Mouse (Mus musculus): ENCODE results near the gene Utp15. TPM values are rescaled to one million over a fixed set of nuclear protein-coding genes. Genes with fewer than 3 reads are reported as not detected.
A peak's percentile ranks its signal among the peaks of the same experiment; 100 is the strongest.

The Utp15 gene
- polyA plus RNA-seq, 1 experiment: 19.2 TPM

DNA sequence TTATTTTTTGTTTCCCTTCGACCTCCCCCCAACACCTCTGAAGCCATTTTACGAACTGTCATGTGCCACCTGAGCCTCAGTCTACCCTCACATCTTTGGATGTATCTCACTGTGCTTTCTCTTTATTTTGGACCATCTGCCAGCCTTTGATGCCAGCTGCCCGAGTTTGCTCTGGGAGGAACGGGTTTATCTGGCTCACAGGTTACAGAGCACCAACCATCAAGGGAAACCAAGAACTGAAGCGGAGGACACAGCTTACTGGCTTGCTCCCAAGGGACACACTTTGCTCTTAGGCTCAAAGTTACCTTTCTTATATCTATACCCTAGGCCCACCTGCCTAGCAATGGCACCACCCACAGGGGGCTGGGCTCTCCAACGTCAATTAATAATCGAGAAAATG is 17.5 kb downstream of the Utp15 start:
- no peak for TF ChIP-seq POLR2A (IDR thresholded peaks at IDR 0.05; ENCODE audit: borderline replicate concordance, insufficient read depth, low read length)
- no peak for TF ChIP-seq CTCF (IDR thresholded peaks at IDR 0.05; ENCODE audit: borderline replicate concordance, insufficient read depth, low read depth, low read length)
- WGBS: 14% methylated on average over 7 of the region's 7 CpGs
- Histone ChIP-seq H3K27me3 (ENCODE audit: control insufficient read depth, insufficient read depth, low read length) (no peaks in the 10 kb centered on the region), H3K4me3 (replicated peaks; ENCODE audit: insufficient read depth, low read depth, low read length) (no peak overlapping the region), H3K4me1 (ENCODE audit: control insufficient read depth, insufficient read depth, low read length) (no peaks in the 10 kb centered on the region), H3K27ac (ENCODE audit: insufficient read depth, low read length) (no peak overlapping the region)
- no peak for DNase-seq

DNA sequence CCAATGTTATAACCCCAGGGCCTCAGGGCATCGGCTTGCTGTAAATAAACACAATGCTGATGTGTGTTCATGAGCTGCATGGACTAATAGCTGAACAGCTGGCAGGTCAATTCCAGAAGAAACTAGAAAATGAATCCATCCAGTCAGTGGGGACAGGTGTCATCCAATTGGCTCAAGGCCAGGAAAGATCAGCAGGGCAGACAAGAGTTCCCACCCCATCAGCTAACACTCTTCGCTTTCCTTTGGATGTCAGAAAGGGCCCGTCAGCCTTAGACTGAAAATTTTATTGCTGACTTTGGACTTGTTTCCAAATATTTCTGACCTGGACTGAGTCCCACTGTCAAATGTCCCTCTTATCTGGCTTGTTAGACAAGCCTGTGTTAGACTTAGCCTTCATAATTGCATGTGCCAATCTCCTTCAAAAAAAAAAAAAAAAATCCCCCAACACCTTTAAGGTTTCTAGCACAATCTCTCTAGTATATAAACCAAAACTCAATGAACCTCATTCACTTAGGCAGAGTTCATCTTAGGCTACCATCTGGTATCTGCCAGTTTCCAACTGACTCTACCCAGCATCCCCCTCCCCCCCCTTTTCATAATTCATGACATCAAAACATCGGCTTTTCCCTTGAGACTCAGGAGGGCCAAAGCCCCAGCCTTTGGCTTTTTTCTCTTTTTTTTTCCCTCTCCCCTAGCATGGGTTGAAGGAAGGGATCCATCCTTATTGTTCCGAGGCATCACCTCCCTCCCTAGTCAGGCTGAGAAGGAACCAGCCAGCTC is 18.1 kb downstream of the Utp15 start:
- DNase-seq: no peak
- Histone ChIP-seq H3K27ac (ENCODE audit: insufficient read depth, low read length) (no peak overlapping the region), H3K4me1 (ENCODE audit: control insufficient read depth, insufficient read depth, low read length) (no peaks in the 10 kb centered on the region), H3K27me3 (ENCODE audit: control insufficient read depth, insufficient read depth, low read length) (no peaks in the 10 kb centered on the region), H3K4me3 (replicated peaks; ENCODE audit: insufficient read depth, low read depth, low read length) (no peak overlapping the region)
- TF ChIP-seq POLR2A (IDR thresholded peaks at IDR 0.05; ENCODE audit: borderline replicate concordance, insufficient read depth, low read length): no peak
- TF ChIP-seq CTCF (IDR thresholded peaks at IDR 0.05; ENCODE audit: borderline replicate concordance, insufficient read depth, low read depth, low read length): no peak
- WGBS: 19% methylated on average over 5 of the region's 5 CpGs

DNA sequence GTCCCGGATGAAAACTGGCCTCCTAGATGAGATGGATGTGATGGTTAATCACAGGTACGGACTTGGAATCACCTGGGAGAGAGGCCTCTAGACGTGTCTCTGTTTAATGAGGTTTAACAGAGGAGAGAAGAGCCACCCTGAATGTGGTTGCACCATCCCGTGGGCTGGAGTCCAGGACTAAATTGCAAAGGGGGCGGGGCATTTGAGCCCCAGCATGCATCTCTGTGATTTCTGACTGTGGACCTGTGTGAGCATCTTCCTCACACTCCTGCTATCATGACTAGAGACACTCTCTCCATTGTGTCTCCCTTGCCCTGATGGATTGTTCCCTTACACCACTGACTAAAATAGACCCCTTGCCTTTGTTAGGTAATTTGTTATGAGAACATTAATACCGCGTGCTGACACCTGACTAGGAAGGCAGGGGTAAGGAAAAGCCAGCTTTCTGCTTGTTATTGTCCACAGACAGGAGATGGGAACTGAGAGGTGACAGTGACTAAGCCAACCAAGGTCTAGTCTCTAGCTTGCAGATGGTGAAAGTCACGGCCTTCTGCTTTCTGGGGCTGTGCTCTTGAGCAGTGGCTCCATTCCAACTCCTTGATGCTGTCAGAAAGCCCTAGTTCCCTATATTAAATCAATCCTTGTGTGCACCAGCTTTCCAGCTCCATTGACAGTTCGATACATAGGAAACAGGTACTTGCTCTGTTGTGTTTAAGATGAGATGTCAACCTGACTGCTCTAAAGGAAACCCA is 21.1 kb downstream of the Utp15 start:
- TF ChIP-seq POLR2A (IDR thresholded peaks at IDR 0.05; ENCODE audit: borderline replicate concordance, insufficient read depth, low read length) (no peak), CTCF (IDR thresholded peaks at IDR 0.05; ENCODE audit: borderline replicate concordance, insufficient read depth, low read depth, low read length) (no peak)
- 63% methylated on average over 9 of the region's 9 CpGs for WGBS
- no peak overlapping the region for H3K4me3 ChIP-seq (replicated peaks; ENCODE audit: insufficient read depth, low read depth, low read length)
- no peaks in the 10 kb centered on the region for H3K4me1 ChIP-seq (ENCODE audit: control insufficient read depth, insufficient read depth, low read length)
- DNase-seq: no peak
- H3K27ac ChIP-seq (ENCODE audit: insufficient read depth, low read length): no peak overlapping the region
- H3K27me3 ChIP-seq (ENCODE audit: control insufficient read depth, insufficient read depth, low read length): no peaks in the 10 kb centered on the region

DNA sequence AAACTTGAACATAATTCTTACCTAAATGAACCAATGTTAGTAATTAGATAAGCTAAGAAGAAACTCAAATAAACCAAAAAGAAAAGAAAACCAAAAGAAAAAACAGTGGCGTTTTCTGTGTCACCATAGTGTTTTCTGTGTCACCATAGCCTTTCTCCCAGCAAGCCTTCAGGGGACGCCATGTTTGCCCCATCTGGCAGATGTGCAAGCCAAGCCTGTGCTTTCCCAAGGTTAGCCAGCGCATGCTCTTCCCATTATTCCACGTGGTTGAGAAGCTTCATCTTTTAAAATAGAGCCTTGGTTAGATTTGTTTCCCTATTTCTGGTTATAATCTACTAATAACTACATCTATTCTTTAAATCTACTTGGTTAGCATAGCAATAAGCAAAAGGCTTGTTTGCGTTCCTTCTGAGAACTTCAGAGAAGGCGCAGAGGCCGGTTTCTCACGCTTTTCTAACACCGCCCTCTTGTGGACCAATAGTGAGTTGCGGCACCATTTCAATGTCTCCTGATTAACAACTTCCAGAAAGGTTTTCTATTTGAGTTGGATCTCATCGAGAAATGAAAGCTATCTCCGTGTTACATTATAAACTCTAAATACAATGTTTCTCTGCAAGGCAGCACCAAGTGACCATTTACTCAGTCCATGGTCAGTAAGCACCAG is 22.7 kb downstream of the Utp15 start:
- peak; percentile 30 to 61 for DNase-seq
- TF ChIP-seq CTCF (IDR thresholded peaks at IDR 0.05; ENCODE audit: borderline replicate concordance, insufficient read depth, low read depth, low read length) (peak; percentile 64; the same call in 1 of the 2 replicates), POLR2A (IDR thresholded peaks at IDR 0.05; ENCODE audit: borderline replicate concordance, insufficient read depth, low read length) (no peak)
- Histone ChIP-seq H3K4me1 (ENCODE audit: control insufficient read depth, insufficient read depth, low read length) (no peaks in the 10 kb centered on the region), H3K27me3 (ENCODE audit: control insufficient read depth, insufficient read depth, low read length) (no peaks in the 10 kb centered on the region), H3K4me3 (replicated peaks; ENCODE audit: insufficient read depth, low read depth, low read length) (no peak overlapping the region), H3K27ac (ENCODE audit: insufficient read depth, low read length) (no peak overlapping the region)
- WGBS: 14% methylated on average over 12 of the region's 12 CpGs

DNA sequence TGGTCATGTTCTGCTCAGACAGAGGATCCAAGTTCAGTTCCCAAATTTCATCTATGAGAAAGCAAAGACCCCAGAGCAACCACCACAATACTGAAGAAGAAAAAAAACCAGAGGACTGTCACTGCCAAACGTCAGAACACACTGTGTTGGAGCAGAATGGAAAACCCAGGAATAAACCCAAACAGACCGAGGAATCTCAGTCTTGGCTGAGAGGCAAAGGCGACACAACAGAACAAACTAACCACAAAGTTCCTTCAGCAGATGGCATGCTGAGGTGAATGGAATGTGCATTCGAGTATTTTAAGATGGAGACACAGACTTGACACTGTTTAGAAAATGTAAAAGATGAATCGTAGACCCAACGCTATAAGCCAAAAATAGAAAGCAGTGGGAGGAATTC is 27.4 kb downstream of the Utp15 start:
- Histone ChIP-seq H3K27me3 (ENCODE audit: control insufficient read depth, insufficient read depth, low read length) (no peaks in the 10 kb centered on the region), H3K27ac (ENCODE audit: insufficient read depth, low read length) (no peak overlapping the region), H3K4me3 (replicated peaks; ENCODE audit: insufficient read depth, low read depth, low read length) (no peak overlapping the region), H3K4me1 (ENCODE audit: control insufficient read depth, insufficient read depth, low read length) (no peaks in the 10 kb centered on the region)
- no peak for DNase-seq
- TF ChIP-seq POLR2A (IDR thresholded peaks at IDR 0.05; ENCODE audit: borderline replicate concordance, insufficient read depth, low read length) (no peak), CTCF (IDR thresholded peaks at IDR 0.05; ENCODE audit: borderline replicate concordance, insufficient read depth, low read depth, low read length) (no peak)
- WGBS: 56% methylated on average over 6 of the region's 6 CpGs

DNA sequence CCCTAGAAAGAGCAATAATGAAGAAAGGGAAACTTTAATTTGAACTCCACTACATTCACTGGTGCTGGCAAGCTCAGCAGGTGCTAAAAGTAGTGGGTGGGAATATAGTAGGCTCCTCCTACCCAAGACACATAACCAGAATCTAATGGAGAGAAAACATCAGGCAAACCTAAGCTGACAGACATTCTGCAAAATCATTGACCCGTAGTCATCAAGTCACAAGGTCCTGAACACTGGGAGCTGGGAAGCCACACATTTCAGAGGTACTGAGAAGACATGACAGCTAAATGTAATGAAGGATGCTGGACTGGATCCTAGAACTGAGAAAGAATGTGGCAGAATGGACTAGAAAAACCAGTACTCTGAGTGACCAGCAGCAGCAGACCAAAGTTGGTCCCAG is 32.3 kb downstream of the Utp15 start:
- Histone ChIP-seq H3K27me3 (ENCODE audit: control insufficient read depth, insufficient read depth, low read length) (no peaks in the 10 kb centered on the region), H3K4me3 (replicated peaks; ENCODE audit: insufficient read depth, low read depth, low read length) (no peak overlapping the region), H3K4me1 (ENCODE audit: control insufficient read depth, insufficient read depth, low read length) (no peaks in the 10 kb centered on the region), H3K27ac (ENCODE audit: insufficient read depth, low read length) (no peak overlapping the region)
- no peak for DNase-seq
- 70% methylated on average over 1 of the region's 1 CpGs for WGBS
- TF ChIP-seq POLR2A (IDR thresholded peaks at IDR 0.05; ENCODE audit: borderline replicate concordance, insufficient read depth, low read length): no peak
- no peak for TF ChIP-seq CTCF (IDR thresholded peaks at IDR 0.05; ENCODE audit: borderline replicate concordance, insufficient read depth, low read depth, low read length)

DNA sequence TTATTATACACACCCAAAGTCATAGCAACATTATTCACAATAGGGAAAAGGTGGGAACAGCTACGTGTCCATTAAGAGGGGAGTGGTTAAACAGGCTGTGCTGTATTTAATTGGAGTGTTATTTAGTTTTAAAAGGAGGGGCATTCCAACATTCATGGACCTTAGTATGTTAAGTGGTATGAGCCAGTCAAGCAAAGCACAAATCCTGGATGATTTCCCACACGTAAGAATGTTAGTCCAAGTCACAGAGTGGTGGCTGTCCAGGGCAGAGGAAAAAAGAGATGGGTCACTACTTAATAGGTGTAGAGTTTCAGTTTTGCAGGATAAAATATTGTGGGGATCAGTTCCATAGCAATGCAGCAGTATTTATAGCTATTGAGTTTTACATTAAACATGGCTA is 36.6 kb downstream of the Utp15 start:
- no peak overlapping the region for H3K27ac ChIP-seq (ENCODE audit: insufficient read depth, low read length)

More for the DNA sequence above, 36.6 kb downstream of the Utp15 start:
- Histone ChIP-seq H3K4me1 (ENCODE audit: control insufficient read depth, insufficient read depth, low read length) (no peaks in the 10 kb centered on the region), H3K27me3 (ENCODE audit: control insufficient read depth, insufficient read depth, low read length) (no peaks in the 10 kb centered on the region), H3K4me3 (replicated peaks; ENCODE audit: insufficient read depth, low read depth, low read length) (no peak overlapping the region)
- WGBS: 67% methylated on average over 2 of the region's 2 CpGs
- TF ChIP-seq POLR2A (IDR thresholded peaks at IDR 0.05; ENCODE audit: borderline replicate concordance, insufficient read depth, low read length) (no peak), CTCF (IDR thresholded peaks at IDR 0.05; ENCODE audit: borderline replicate concordance, insufficient read depth, low read depth, low read length) (no peak)
- no peak for DNase-seq

Measured in cerebellum, adult 2 months (tissue).